19 mouse cellular contexts compared by ENCODE assay signal in genomic region chr6:126160067-126160411, GRCm38 (mm10). TPM values are rescaled to one million over a fixed set of nuclear protein-coding genes. Genes with fewer than 3 reads are reported as not detected.
A peak's percentile ranks its signal among the peaks of the same experiment; 100 is the strongest.
DNase-seq lines count a peak whose midpoint lies in the region; ATAC-seq lines count a peak whose summit lies in the region.
"Had no signal": no experiment of that assay in that cellular context is flagged by ENCODE, and none has a peak within 500 bp of the region (broad histone marks: within the 10 kb centered on the region; RNA-seq: fewer than 3 reads in every experiment).

No protein-coding gene starts in this region.

- 31% methylated on average over 5 of the region's 5 CpGs for WGBS in heart, embryonic 15.5 days
- WGBS in kidney, embryonic 15.5 days: 48% methylated on average over 5 of the region's 5 CpGs
- WGBS in limb, embryonic 15.5 days: 61% methylated on average over 5 of the region's 5 CpGs

- no peak for ATAC-seq in heart, embryonic 15.5 days (replicated peaks; ENCODE audit: insufficient number of reproducible peaks, insufficient read depth, low FRiP score, low read depth)
- no peak for ATAC-seq in kidney, embryonic 15.5 days (replicated peaks; ENCODE audit: low FRiP score)
- no peak for ATAC-seq in limb, embryonic 15.5 days (ENCODE audit: insufficient number of reproducible peaks, low FRiP score, low TSS enrichment, low read depth)
- ATAC-seq: forebrain, embryonic 13.5 days; midbrain, embryonic 16.5 days had no signal

- no peak overlapping the region for H3K4me2 ChIP-seq in heart, embryonic 15.5 days
- 0 out of 2 replicates have a peak overlapping the region, but pooled peaks have one; percentile 20 for H3K4me2 ChIP-seq in kidney, embryonic 15.5 days
- no peak overlapping the region for H3K4me2 ChIP-seq in limb, embryonic 15.5 days
- H3K4me2 ChIP-seq: embryonic facial prominence, embryonic 12.5 days; forebrain, embryonic 13.5 days; hindbrain, embryonic 13.5 days; liver, embryonic 13.5 days; lung, embryonic 15.5 days had no signal

- no peak overlapping the region for H3K9ac ChIP-seq in heart, embryonic 15.5 days
- H3K9ac ChIP-seq in kidney, embryonic 15.5 days: no peak overlapping the region
- no peak overlapping the region for H3K9ac ChIP-seq in limb, embryonic 15.5 days
- H3K9ac ChIP-seq: embryonic facial prominence, embryonic 12.5 days; forebrain, embryonic 13.5 days; hindbrain, embryonic 13.5 days; liver, embryonic 13.5 days; lung, embryonic 15.5 days had no signal

- H3K9me3 ChIP-seq in heart, embryonic 15.5 days (replicated peaks): no peaks in the 10 kb centered on the region
- H3K9me3 ChIP-seq in kidney, embryonic 15.5 days (replicated peaks): no peaks in the 10 kb centered on the region
- H3K9me3 ChIP-seq in limb, embryonic 15.5 days: no peaks in the 10 kb centered on the region
- H3K9me3 ChIP-seq: embryonic facial prominence, embryonic 12.5 days; forebrain, embryonic 13.5 days; liver, embryonic 13.5 days; lung, embryonic 15.5 days had no signal

- DNase-seq in heart, adult 8-10 months (ENCODE audit: low spot score): no peak
- DNase-seq in kidney, adult 8-10 months: no peak
- DNase-seq in kidney, postnatal 36 days: peak; percentile 29 to 46
- DNase-seq in B cell, adult 2 months: no peak
- DNase-seq: cerebellum, adult 9-11 months; liver, embryonic 13.5 days; lung, postnatal 4 days; right cerebral cortex, postnatal 25 days had no signal

- H3K4me3 ChIP-seq in heart, embryonic 15.5 days: no peak overlapping the region
- no peak overlapping the region for H3K4me3 ChIP-seq in kidney, embryonic 15.5 days (replicated peaks)
- H3K4me3 ChIP-seq in limb, embryonic 15.5 days: no peak overlapping the region
- H3K4me3 ChIP-seq: embryonic facial prominence, embryonic 12.5 days; erythroblast, embryonic 14.5 days; forebrain, embryonic 13.5 days; hindbrain, embryonic 13.5 days; liver, embryonic 13.5 days; lung, embryonic 15.5 days had no signal

- peaks cover 17% of the 10 kb centered on the region for H3K27me3 ChIP-seq in heart, embryonic 15.5 days
- 0 out of 2 replicates have a peak, but pooled peaks cover 8% of the 10 kb centered on the region for H3K27me3 ChIP-seq in kidney, embryonic 15.5 days
- 0 out of 2 replicates have a peak, but pooled peaks cover 5% of the 10 kb centered on the region for H3K27me3 ChIP-seq in limb, embryonic 15.5 days

- peak overlapping the region; percentile 23 for H3K27ac ChIP-seq in heart, embryonic 15.5 days
- H3K27ac ChIP-seq in kidney, embryonic 15.5 days: peak overlapping the region; percentile 68
- 0 out of 2 replicates have a peak overlapping the region, but pooled peaks have one; percentile 12 for H3K27ac ChIP-seq in limb, embryonic 15.5 days
- H3K27ac ChIP-seq: forebrain, embryonic 13.5 days; hindbrain, embryonic 13.5 days; liver, embryonic 13.5 days; lung, embryonic 15.5 days; stomach, postnatal 0 days had no signal

- H3K4me1 ChIP-seq in heart, embryonic 15.5 days (replicated peaks): peaks cover 53% of the 10 kb centered on the region
- peaks cover 71% of the 10 kb centered on the region for H3K4me1 ChIP-seq in kidney, embryonic 15.5 days
- H3K4me1 ChIP-seq in limb, embryonic 15.5 days: peaks cover 53% of the 10 kb centered on the region
- H3K4me1 ChIP-seq: liver, embryonic 13.5 days had no signal

- no peaks in the 10 kb centered on the region; the same call in 1 of the 2 replicates for H3K36me3 ChIP-seq in heart, embryonic 15.5 days
- H3K36me3 ChIP-seq in kidney, embryonic 15.5 days: no peaks in the 10 kb centered on the region
- H3K36me3 ChIP-seq in limb, embryonic 15.5 days: no peaks in the 10 kb centered on the region
- H3K36me3 ChIP-seq: hindbrain, embryonic 13.5 days; liver, embryonic 13.5 days; lung, embryonic 15.5 days had no signal

RNA-seq across cellular contexts. Expression of gene Ntf3, which starts 6.7 kb away (rescaled TPM):
- polyA plus RNA-seq in heart, embryonic 15.5 days (2015; fragmentation: Nextera tagmentation; extraction: Ambion mirVana): 7.0 and 8.0 TPM in 2 replicates
- 1 to 10 TPM; 2.2 to 5.3 (median 3.9) TPM for total RNA-seq in heart, adult 8-10 months (2022)
- polyA plus RNA-seq in kidney, embryonic 15.5 days (2015; fragmentation: Nextera tagmentation; extraction: Ambion mirVana): 16.2 and 16.6 TPM in 2 replicates
- 16.9 and 19.2 TPM in 2 replicates for polyA plus RNA-seq in limb, embryonic 15.5 days (2015; fragmentation: Nextera tagmentation; extraction: Ambion mirVana)
- total RNA-seq: neutrophil, adult 5-6 weeks had no signal
- polyA plus RNA-seq: erythroblast, embryonic 14.5 days had no signal

Comparison
In these comparisons a context has a peak if more than half of its experiments do, and no peak if none do; other contexts are left out.
1. DNase-seq: peak in kidney, postnatal 36 days (2 of 2); none in heart, adult 8-10 months (single experiment), kidney, adult 8-10 months (0 of 2) and B cell, adult 2 months (0 of 2).
2. H3K27ac ChIP-seq: peak in every context shown above with its lines; median percentile 68 in kidney, embryonic 15.5 days; 23 in heart, embryonic 15.5 days; 12 in limb, embryonic 15.5 days.